Mouse (Mus musculus): ENCODE results near the gene Atp1b1. TPM values are rescaled to one million over a fixed set of nuclear protein-coding genes. Genes with fewer than 3 reads are reported as not detected.

Gene Atp1b1
- polyA plus RNA-seq, 1 experiment from 2014 or later, result 29.7 TPM

DNA sequence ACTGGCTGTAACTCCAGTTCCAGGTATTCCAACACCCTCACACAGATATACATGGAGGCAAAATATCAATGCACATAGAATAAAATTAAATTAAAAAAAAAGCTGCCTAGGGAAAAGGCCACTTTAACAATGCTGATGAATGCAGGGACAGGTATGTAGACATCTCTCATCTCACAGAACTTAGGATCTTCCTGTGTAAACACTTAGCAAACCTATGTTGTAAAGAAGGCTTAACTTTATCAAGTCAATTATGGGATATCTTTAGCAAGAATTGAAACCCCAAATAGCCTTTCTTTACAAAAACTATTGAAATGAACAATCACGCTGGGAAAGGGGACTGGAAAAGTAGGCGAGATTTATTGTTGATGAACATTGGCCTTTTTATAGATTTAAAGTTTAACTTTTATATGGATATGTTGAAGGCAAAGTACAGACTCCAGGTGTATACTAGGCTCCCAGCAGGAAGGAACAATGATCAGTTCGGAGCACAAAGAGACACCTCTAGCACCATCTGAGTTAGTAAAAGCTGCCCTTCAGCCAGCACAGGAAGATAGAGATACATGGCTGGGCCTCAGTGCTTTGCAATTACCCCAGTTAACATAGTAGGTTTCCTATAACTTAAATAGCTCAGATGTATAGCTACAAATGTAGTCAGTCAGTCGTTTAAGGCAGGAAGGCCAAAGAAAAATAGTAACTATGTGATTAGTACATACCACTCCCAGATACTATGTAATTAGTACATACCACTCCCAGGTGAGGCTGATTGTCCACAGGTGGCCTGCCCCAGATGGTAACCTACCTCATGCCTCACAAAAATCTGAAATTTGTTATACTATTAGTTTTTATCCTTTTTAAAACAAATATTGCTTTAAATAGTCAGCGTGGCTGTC, 22.8 kb upstream of the Atp1b1 start:
- no peaks in the 10 kb centered on the region for H3K36me3 ChIP-seq (replicated peaks)
- H3K9ac ChIP-seq, result no peak overlapping the region
- no peak overlapping the region for H3K27ac ChIP-seq
- 0 out of 2 replicates have a peak, but pooled peaks cover 4% of the 10 kb centered on the region for H3K27me3 ChIP-seq
- no peak overlapping the region for H3K4me2 ChIP-seq
- no peaks in the 10 kb centered on the region for H3K9me3 ChIP-seq
- no peak for ATAC-seq (ENCODE audit: low FRiP score)
- H3K4me1 ChIP-seq, result no peaks in the 10 kb centered on the region
- 87% methylated on average over 5 of the region's 5 CpGs for WGBS
- H3K4me3 ChIP-seq (replicated peaks), result no peak overlapping the region

DNA sequence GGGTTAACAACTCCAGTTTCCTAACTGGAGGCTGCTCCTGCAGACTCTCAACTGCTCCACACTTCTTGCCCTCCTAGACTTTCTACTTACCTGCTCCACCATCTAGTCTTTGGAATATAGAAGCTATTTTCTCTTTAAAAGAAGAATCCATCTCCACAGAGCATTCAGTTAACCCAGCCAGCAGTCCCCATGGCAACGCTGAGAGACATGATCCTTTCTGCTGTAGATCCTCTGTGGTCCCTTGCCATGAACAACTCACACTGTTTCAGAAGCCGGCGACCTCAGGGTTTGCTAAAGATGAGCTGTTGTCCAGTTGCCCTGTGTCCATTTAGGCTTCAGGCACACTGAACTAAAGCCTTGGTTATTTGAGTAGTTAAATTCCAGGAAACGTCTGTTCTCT, 17.7 kb upstream of the Atp1b1 start:
- WGBS, result 85% methylated on average over 4 of the region's 4 CpGs
- Histone ChIP-seq H3K27ac (no peak overlapping the region), H3K4me3 (replicated peaks) (no peak overlapping the region), H3K4me2 (no peak overlapping the region), H3K9ac (no peak overlapping the region), H3K9me3 (no peaks in the 10 kb centered on the region), H3K4me1 (peaks cover 7% of the 10 kb centered on the region; the same call in 1 of the 2 replicates), H3K36me3 (replicated peaks) (no peaks in the 10 kb centered on the region), H3K27me3 (no peaks in the 10 kb centered on the region)
- ATAC-seq (ENCODE audit: low FRiP score), result no peak

DNA sequence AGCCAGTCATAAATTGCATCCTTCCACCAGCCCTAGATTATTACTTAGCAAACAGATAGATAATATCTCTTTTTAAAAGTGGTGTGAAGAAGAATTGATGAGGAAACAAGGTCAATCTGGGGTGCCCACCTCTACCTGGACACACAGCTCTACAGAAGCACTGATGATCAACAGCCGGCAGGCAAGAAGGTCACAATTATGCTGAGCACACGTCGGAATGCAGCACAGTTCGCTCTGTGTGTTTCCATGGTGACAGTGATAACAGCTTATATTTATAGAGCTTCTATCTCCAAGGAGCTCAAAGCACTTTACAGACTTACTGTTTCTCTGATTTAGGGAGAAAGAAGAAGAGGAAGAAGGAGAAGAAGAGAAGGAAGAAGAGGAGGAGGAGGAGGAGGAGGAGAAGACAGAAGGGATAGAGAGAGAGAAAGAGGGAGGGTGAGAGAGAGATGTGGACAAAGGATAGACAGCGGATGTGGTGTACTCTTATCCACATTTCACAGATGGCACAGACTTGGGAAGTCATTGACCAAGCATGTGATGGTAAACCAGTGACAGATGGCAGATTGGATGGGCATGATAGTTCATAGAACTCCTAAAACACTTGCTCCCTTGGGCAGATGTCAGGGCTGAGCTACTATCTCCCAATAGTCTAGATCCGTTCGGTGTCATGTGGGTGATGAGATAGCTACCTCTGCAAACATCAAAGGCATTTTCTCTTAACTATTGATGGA, 16.8 kb upstream of the Atp1b1 start:
- WGBS, result 72% methylated on average over 7 of the region's 7 CpGs
- peaks cover 10% of the 10 kb centered on the region; the same call in 1 of the 2 replicates for H3K4me1 ChIP-seq
- H3K36me3 ChIP-seq (replicated peaks), result no peaks in the 10 kb centered on the region
- no peak overlapping the region for H3K4me3 ChIP-seq (replicated peaks)
- ATAC-seq (ENCODE audit: low FRiP score), result peak; percentile 61; the same call in 1 of the 2 replicates
- no peak overlapping the region for H3K9ac ChIP-seq
- H3K27me3 ChIP-seq, result no peaks in the 10 kb centered on the region
- H3K4me2 ChIP-seq, result no peak overlapping the region
- H3K9me3 ChIP-seq, result no peaks in the 10 kb centered on the region
- no peak overlapping the region for H3K27ac ChIP-seq

DNA sequence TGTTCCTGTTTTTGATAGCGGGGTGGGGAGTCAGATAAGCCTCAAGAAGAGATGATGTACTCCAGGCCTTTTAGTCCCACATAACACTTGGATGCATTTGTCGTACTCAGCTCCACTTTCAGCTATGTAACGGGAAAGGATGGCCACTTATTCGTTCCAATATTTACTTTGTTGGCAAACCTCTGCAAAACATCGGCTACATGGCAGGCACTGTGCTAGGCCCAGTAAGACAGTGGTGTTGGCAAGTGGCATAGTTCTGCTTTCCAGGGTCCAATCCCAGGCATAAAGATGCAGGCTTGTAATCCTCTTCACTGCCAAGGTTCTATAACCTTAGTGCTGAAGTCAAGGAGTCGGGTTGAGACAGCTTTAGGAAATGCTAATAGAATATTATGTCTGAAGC, 16.2 kb upstream of the Atp1b1 start:
- Histone ChIP-seq H3K4me2 (no peak overlapping the region), H3K4me1 (peaks cover 10% of the 10 kb centered on the region; the same call in 1 of the 2 replicates), H3K9ac (no peak overlapping the region), H3K27ac (no peak overlapping the region), H3K9me3 (no peaks in the 10 kb centered on the region), H3K4me3 (replicated peaks) (no peak overlapping the region), H3K36me3 (replicated peaks) (no peaks in the 10 kb centered on the region), H3K27me3 (no peaks in the 10 kb centered on the region)
- WGBS, result 94% methylated on average over 6 of the region's 6 CpGs
- ATAC-seq (ENCODE audit: low FRiP score), result no peak

DNA sequence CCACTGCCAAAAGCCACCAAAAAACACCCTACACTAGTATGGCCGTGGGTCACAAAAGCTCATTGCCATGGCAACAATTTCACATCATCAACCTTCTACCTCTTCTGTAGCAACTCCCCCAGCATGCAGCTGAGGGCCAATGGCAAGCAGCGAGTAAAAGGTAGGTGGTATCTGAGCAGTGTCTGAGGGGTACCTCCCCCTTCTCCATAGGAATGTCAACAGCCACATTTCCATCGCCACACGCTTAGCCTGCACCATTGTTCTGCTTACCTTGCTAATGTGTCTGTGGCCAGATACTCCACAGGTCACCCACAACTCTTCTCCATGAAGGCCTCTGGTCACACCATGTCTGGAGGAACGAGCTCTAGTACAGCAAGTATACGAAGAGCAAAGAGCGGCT, 15.2 kb upstream of the Atp1b1 start:
- Histone ChIP-seq H3K9me3 (no peaks in the 10 kb centered on the region), H3K27ac (no peak overlapping the region), H3K36me3 (replicated peaks) (no peaks in the 10 kb centered on the region), H3K4me3 (replicated peaks) (no peak overlapping the region), H3K27me3 (no peaks in the 10 kb centered on the region), H3K4me2 (no peak overlapping the region), H3K4me1 (peaks cover 10% of the 10 kb centered on the region; the same call in 1 of the 2 replicates), H3K9ac (no peak overlapping the region)
- ATAC-seq (ENCODE audit: low FRiP score), result no peak
- 89% methylated on average over 7 of the region's 7 CpGs for WGBS

DNA sequence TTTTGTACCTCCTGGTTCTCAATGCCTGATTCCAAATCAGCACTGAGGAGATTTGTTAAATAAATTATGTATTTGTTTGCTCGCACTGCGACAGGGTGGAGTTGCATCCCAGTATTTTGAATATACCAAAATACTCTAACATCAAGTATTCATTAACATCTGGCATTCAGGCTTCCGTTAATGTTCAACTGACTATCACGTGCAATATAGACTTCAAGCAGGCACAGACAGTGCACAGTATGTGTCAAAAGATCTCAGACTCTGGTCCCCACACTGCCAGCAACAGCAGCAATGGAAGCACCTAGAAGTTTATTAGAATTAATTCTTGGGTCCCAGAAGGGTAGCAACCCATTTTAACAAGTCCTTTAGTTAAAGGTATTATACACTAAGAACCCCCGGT, 13.5 kb upstream of the Atp1b1 start:
- no peaks in the 10 kb centered on the region for H3K36me3 ChIP-seq (replicated peaks)
- no peaks in the 10 kb centered on the region for H3K9me3 ChIP-seq
- no peak overlapping the region for H3K27ac ChIP-seq
- no peak overlapping the region for H3K4me3 ChIP-seq (replicated peaks)
- WGBS, result 94% methylated on average over 5 of the region's 5 CpGs
- ATAC-seq (ENCODE audit: low FRiP score), result no peak
- H3K4me1 ChIP-seq, result peaks cover 10% of the 10 kb centered on the region; the same call in 1 of the 2 replicates
- no peaks in the 10 kb centered on the region for H3K27me3 ChIP-seq
- no peak overlapping the region for H3K4me2 ChIP-seq
- no peak overlapping the region for H3K9ac ChIP-seq

DNA sequence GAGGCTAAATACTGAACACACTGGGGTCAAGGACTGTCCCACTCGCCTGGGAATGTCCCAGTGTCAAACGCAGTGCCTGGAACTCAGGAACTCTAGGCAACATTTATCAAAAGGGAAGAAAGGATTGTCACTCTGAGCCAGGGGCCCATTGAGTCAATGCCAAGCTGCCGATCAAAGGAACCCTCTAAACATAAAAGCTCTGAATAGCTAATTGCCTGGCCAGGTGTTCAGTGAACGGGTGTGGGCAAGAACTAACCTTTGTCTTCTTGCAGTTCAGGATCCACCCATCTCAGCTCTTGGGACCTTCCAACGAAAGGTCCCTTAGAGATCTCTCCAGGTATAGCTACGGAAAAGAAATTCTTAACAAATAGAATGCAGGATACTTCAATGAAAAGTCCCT, 12.8 kb upstream of the Atp1b1 start:
- Histone ChIP-seq H3K27ac (no peak overlapping the region), H3K4me1 (peaks cover 10% of the 10 kb centered on the region; the same call in 1 of the 2 replicates), H3K9me3 (no peaks in the 10 kb centered on the region), H3K9ac (no peak overlapping the region), H3K4me3 (replicated peaks) (no peak overlapping the region), H3K4me2 (no peak overlapping the region), H3K36me3 (replicated peaks) (no peaks in the 10 kb centered on the region), H3K27me3 (no peaks in the 10 kb centered on the region)
- WGBS, result 40% methylated on average over 6 of the region's 6 CpGs
- no peak for ATAC-seq (ENCODE audit: low FRiP score)

DNA sequence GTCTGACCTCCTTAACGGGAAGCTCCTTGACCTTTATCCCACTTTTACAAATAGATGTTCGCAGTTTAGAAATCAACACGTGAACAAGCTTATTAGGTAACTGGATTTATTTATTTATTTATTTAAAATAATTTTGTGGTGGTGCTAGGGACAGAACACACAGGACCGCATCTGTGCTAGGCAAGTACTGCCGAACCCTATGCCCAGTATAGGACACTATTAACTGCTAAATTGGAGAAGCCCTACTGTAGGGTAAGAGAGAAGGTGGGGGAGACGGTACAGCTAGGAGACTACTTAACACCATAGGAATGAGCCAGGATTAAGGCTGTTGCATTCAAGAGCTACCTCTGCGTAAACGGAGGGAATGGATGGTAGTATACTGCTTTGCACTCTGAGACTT, 10.2 kb upstream of the Atp1b1 start:
- H3K4me1 ChIP-seq, result peaks cover 5% of the 10 kb centered on the region; the same call in 1 of the 2 replicates
- WGBS, result 86% methylated on average over 8 of the region's 8 CpGs
- H3K27me3 ChIP-seq, result no peaks in the 10 kb centered on the region
- H3K9ac ChIP-seq, result no peak overlapping the region
- no peak overlapping the region for H3K4me2 ChIP-seq
- H3K9me3 ChIP-seq, result no peaks in the 10 kb centered on the region
- H3K36me3 ChIP-seq (replicated peaks), result no peaks in the 10 kb centered on the region
- H3K4me3 ChIP-seq (replicated peaks), result no peak overlapping the region
- H3K27ac ChIP-seq, result no peak overlapping the region
- ATAC-seq (ENCODE audit: low FRiP score), result no peak

DNA sequence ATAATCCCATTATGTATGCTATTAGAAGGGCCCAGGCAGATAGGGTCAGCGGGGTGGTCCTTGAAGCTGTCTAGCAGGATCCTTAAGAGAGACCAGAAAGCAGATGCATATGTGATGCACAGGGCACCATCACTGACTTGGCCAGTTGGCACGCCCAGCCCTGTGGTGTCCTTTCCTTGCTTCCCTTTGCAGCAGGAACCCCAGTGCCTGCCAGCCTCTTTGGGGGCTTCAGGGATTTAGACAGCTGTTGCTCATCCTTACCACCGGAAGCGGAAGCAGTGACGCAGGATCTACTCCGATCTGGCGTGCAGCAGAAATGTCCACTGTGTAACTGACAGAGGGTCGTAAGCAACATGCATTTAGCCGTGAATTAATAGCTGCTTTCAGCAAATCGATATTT, 9.3 kb upstream of the Atp1b1 start:
- no peak overlapping the region for H3K9ac ChIP-seq
- no peaks in the 10 kb centered on the region for H3K36me3 ChIP-seq (replicated peaks)
- no peak for ATAC-seq (ENCODE audit: low FRiP score)
- no peak overlapping the region for H3K27ac ChIP-seq
- WGBS, result 91% methylated on average over 10 of the region's 10 CpGs
- H3K4me1 ChIP-seq, result peaks cover 5% of the 10 kb centered on the region; the same call in 1 of the 2 replicates
- no peak overlapping the region for H3K4me3 ChIP-seq (replicated peaks)
- H3K9me3 ChIP-seq, result no peaks in the 10 kb centered on the region
- no peak overlapping the region for H3K4me2 ChIP-seq
- H3K27me3 ChIP-seq, result no peaks in the 10 kb centered on the region

DNA sequence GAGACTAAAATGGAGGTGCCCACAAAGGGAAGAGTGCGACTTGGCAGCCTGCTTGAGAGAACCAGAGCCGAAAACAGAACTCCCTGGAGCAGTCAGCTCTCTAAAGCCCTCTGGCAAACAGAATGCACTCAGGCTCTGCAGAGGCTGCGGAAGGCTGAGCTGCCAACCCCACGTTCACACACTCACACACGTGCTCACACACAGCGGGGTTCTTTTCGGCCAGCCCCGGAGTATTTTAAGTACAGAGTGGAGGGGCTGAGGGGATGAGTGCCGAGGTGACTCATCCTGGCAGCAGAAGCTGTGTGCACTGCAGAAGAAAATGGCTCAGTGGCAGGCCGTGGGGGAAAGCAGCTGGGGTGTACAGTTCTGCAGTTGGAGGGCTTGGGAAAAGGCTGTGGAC, 3.6 kb upstream of the Atp1b1 start:
- no peaks in the 10 kb centered on the region for H3K9me3 ChIP-seq
- no peak overlapping the region for H3K9ac ChIP-seq
- no peaks in the 10 kb centered on the region for H3K36me3 ChIP-seq (replicated peaks)
- H3K4me1 ChIP-seq, result peaks cover 18% of the 10 kb centered on the region
- no peak overlapping the region for H3K27ac ChIP-seq
- no peak for ATAC-seq (ENCODE audit: low FRiP score)
- H3K4me2 ChIP-seq, result no peak overlapping the region
- WGBS, result 36% methylated on average over 10 of the region's 10 CpGs
- no peak overlapping the region for H3K4me3 ChIP-seq (replicated peaks)
- H3K27me3 ChIP-seq, result peaks cover 27% of the 10 kb centered on the region

DNA sequence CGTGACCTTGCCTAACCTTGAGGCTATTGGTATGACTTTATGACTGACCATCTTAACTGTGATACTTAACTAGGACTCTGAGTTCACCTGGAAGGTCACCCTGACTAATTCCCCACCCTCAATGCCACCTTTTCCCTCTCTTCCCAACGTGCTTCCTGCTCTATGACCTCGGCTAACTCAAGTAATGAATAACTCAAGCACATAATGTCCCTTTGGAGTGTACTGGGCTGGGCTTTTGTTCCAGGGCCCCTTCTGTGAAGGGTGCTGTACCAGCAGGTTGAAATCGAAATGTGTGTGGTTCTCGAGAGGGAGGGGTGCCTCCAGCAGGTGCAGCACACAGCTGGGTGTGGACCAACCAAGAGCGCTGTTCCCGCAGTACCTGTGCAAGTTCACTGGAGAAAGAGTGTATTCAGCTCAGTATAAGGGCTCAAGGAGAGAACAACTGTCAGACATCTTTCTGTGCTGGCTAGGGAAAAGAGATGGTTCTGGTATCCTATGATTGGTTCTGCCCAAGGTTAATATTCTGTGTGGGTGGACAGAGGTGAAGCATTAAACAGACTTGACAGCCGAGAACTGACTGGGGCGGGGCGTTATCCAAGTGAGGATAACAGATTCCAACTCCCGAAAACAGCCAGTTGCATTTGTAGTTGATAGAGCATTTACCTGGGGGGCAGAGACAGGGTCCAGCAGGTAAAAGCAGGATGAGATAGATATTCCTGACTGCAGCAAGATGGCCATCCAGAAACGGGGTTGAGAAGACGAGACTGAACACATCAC, 3.0 kb upstream of the Atp1b1 start:
- Histone ChIP-seq H3K36me3 (replicated peaks) (no peaks in the 10 kb centered on the region), H3K27ac (no peak overlapping the region), H3K4me3 (replicated peaks) (no peak overlapping the region), H3K4me1 (peaks cover 25% of the 10 kb centered on the region), H3K4me2 (no peak overlapping the region), H3K9me3 (no peaks in the 10 kb centered on the region), H3K9ac (no peak overlapping the region), H3K27me3 (peaks cover 33% of the 10 kb centered on the region)
- 80% methylated on average over 13 of the region's 13 CpGs for WGBS
- no peak for ATAC-seq (ENCODE audit: low FRiP score)

Measured in forebrain, embryonic 12.5 days (tissue).